Mouse (Mus musculus): ENCODE measurements around the gene Ift57. TPM values are rescaled to one million over a fixed set of nuclear protein-coding genes. Genes with fewer than 3 reads are reported as not detected.

Gene Ift57
- polyA plus RNA-seq, 1 experiment from 2014 or later: 38.7 TPM

GRCm38 (mm10) chr16:49814419-49814818 is 115.4 kb downstream of the Ift57 start:
- Histone ChIP-seq H3K36me3 (no peaks in the 10 kb centered on the region), H3K9ac (replicated peaks) (no peak overlapping the region), H3K27me3 (replicated peaks) (no peaks in the 10 kb centered on the region), H3K9me3 (replicated peaks) (no peaks in the 10 kb centered on the region), H3K4me3 (replicated peaks) (no peak overlapping the region), H3K4me1 (no peaks in the 10 kb centered on the region), H3K27ac (replicated peaks) (no peak overlapping the region), H3K4me2 (no peak overlapping the region)
- ATAC-seq (ENCODE audit: low FRiP score): no peak
- WGBS: 80% methylated on average over 4 of the region's 4 CpGs

Other genes starting within 250 kb of the Ift57 start
- gene Cd47, start 101.3 kb downstream of the Ift57 start, polyA plus RNA-seq (2015; fragmentation: Nextera tagmentation; extraction: Ambion mirVana): 153 and 156 TPM in 2 replicates

Measured in neural tube, embryonic 15.5 days (tissue).